Mouse (Mus musculus): ENCODE results near the gene Btbd35f4.
"Not testable (repeated sequence)": the region's sequence is repeated elsewhere in the genome, so short reads cannot be mapped to it uniquely, and the experiment has no call there.

Gene Btbd35f4

DNA sequence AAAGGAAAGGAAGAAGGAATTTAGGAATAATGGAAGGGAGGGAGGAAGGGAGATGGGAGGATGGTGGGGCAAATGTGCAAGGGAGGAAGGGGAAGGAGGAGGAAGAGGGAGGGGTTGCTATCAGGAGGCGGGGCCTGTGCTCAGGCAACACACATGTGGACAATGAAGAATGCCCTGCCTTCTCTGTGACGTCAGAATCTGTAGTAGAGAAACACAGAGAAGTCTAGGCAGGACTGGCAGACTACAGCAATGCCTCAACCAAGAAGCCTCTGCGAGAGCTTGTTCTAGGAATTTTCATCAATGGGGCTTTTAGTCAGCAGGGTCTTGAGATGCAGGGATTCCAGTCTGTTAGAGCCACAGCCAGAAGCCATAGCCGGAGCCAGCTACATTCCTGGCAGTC is at the start of gene Btbd35f4:
Btbd35f4 (plus strand) TSS at position 301 of the 400 bp plus-strand sequence.
- DNase-seq: not testable (repeated sequence)

DNA sequence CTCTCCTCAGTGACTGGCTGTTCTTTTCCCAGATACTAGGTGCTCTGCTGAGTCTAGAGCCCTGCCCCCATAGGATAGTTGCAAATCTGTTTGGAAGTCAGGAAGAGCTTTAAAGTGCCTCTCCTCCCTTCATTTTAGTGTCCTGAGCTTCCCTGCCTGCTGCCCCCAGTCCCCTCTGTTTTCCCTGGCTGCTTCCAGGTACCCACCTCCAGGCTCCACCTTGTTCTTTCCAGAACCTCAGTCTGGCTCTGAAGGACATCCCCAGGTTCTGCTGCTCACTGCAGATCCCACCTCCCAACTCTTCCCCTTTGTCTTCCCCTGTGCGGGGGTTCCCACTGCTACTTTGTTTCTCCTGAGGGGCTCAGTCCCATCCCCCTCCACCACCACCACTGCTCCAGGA is 39.7 kb downstream of the Btbd35f4 start:
- DNase-seq: not testable (repeated sequence)

All from B cell, adult 2 months (primary cell).